Mouse (Mus musculus): ENCODE results near the gene Slc9a4.
"Not testable (repeated sequence)": the region's sequence is repeated elsewhere in the genome, so short reads cannot be mapped to it uniquely, and the experiment has no call there.

Slc9a4 gene

GRCm38 (mm10) chr1:40579784-40580183 lies at the start of gene Slc9a4:
Gene Slc9a4, plus strand, starts transcription at chr1:40580081.
- DNase-seq (ENCODE audit: low spot score in 2 of 2) = no peak

- DNase-seq (ENCODE audit: low spot score in 2 of 2) = no peak
These were observed 42.3 kb upstream of the Slc9a4 start for GRCm38 (mm10) chr1:40537577-40537976.

GRCm38 (mm10) chr1:40544650-40545049 lies 35.2 kb upstream of the Slc9a4 start:
- peak; percentile 12 to 47 for DNase-seq (ENCODE audit: low spot score in 2 of 2)

GRCm38 (mm10) chr1:40546645-40547044 lies 33.2 kb upstream of the Slc9a4 start:
- DNase-seq (ENCODE audit: low spot score in 2 of 2) = no peak

GRCm38 (mm10) chr1:40547064-40547572 lies 32.8 kb upstream of the Slc9a4 start:
- no peak for DNase-seq (ENCODE audit: low spot score in 2 of 2)

- no peak for DNase-seq (ENCODE audit: low spot score in 2 of 2)
These were observed 32.1 kb upstream of the Slc9a4 start for GRCm38 (mm10) chr1:40547762-40548161.

GRCm38 (mm10) chr1:40569374-40569773 lies 10.5 kb upstream of the Slc9a4 start:
- no peak for DNase-seq (ENCODE audit: low spot score in 2 of 2)

GRCm38 (mm10) chr1:40580269-40580668 lies 388 bp downstream of the Slc9a4 start:
- DNase-seq (ENCODE audit: low spot score in 2 of 2) = no peak

- DNase-seq (ENCODE audit: low spot score in 2 of 2) = no peak
These were observed 6.9 kb downstream of the Slc9a4 start for GRCm38 (mm10) chr1:40586776-40587175.

- no peak for DNase-seq (ENCODE audit: low spot score in 2 of 2)
These were observed 11.1 kb downstream of the Slc9a4 start for GRCm38 (mm10) chr1:40590931-40591330.

GRCm38 (mm10) chr1:40597822-40598221 lies 17.9 kb downstream of the Slc9a4 start:
- DNase-seq (ENCODE audit: low spot score in 2 of 2) = no peak

GRCm38 (mm10) chr1:40599661-40600060 lies 19.8 kb downstream of the Slc9a4 start:
- DNase-seq (ENCODE audit: low spot score in 2 of 2) = not testable (repeated sequence)

GRCm38 (mm10) chr1:40600394-40601327 lies 20.8 kb downstream of the Slc9a4 start:
- DNase-seq (ENCODE audit: low spot score in 2 of 2) = no peak

GRCm38 (mm10) chr1:40601461-40601860 lies 21.6 kb downstream of the Slc9a4 start:
- no peak for DNase-seq (ENCODE audit: low spot score in 2 of 2)

- no peak for DNase-seq (ENCODE audit: low spot score in 2 of 2)
These were observed 33.3 kb downstream of the Slc9a4 start for GRCm38 (mm10) chr1:40613219-40613618.

GRCm38 (mm10) chr1:40619093-40619492 lies 39.2 kb downstream of the Slc9a4 start:
- DNase-seq (ENCODE audit: low spot score in 2 of 2) = no peak

GRCm38 (mm10) chr1:40619871-40620270 lies 40.0 kb downstream of the Slc9a4 start:
- DNase-seq (ENCODE audit: low spot score in 2 of 2) = no peak

- no peak for DNase-seq (ENCODE audit: low spot score in 2 of 2)
These were observed 45.1 kb downstream of the Slc9a4 start for GRCm38 (mm10) chr1:40624954-40625353.

- no peak for DNase-seq (ENCODE audit: low spot score in 2 of 2)
These were observed 47.1 kb downstream of the Slc9a4 start for GRCm38 (mm10) chr1:40626954-40627353.

GRCm38 (mm10) chr1:40628443-40628842 lies 48.6 kb downstream of the Slc9a4 start:
- DNase-seq (ENCODE audit: low spot score in 2 of 2) = no peak

- no peak for DNase-seq (ENCODE audit: low spot score in 2 of 2)
These were observed 52.7 kb downstream of the Slc9a4 start for GRCm38 (mm10) chr1:40632407-40633062.

- DNase-seq (ENCODE audit: low spot score in 2 of 2) = no peak
These were observed 54.7 kb downstream of the Slc9a4 start for GRCm38 (mm10) chr1:40634608-40635007.

- DNase-seq (ENCODE audit: low spot score in 2 of 2) = no peak
These were observed 68.4 kb downstream of the Slc9a4 start for GRCm38 (mm10) chr1:40648234-40648633.

Data from spleen, postnatal 36 days (tissue).